Mouse (Mus musculus) hindbrain, embryonic 11.5 days (tissue): ENCODE data around the gene Camk1. TPM values are rescaled to one million over a fixed set of nuclear protein-coding genes. Genes with fewer than 3 reads are reported as not detected.

Source experiments
- ATAC-seq: fragments of 200-750 bp; cut with Nextera tagmentation; 2 replicates; pipeline ENCODE4 v1.8.0; 2017; ENCODE audit warnings: mild to moderate bottlenecking, moderate TSS enrichment, moderate library complexity; ENCODE audit not compliant: low FRiP score
- DNase-seq: peaks from one replicate; pipeline ENCODE4 v3.0.0-alpha.2; 2015; ENCODE audit warnings: low spot score
- H3K27ac ChIP-seq: fragments of 300-500 bp; sonication (generic); 2 replicates; pipeline ENCODE4 v1.5.1; 2014; ENCODE audit warnings: mild to moderate bottlenecking, low read depth, low read length
- H3K27me3 ChIP-seq: fragments of 300-500 bp; sonication (generic); 2 replicates; pipeline ENCODE4 v1.6.1; 2014; ENCODE audit warnings: mild to moderate bottlenecking, low read length, moderate library complexity, mixed read lengths; ENCODE audit not compliant: control insufficient read depth, insufficient read depth
- H3K36me3 ChIP-seq: fragments of 300-500 bp; sonication (generic); 2 replicates; pipeline ENCODE4 v1.6.1; 2014; ENCODE audit warnings: mild to moderate bottlenecking, low read length, moderate library complexity, mixed read lengths; ENCODE audit not compliant: control insufficient read depth, insufficient read depth
- H3K4me1 ChIP-seq: fragments of 300-500 bp; sonication (generic); replicated peaks from 2 replicates; pipeline ENCODE4 v1.6.1; 2014; ENCODE audit warnings: low read length, mixed read lengths; ENCODE audit not compliant: control insufficient read depth, insufficient read depth
- H3K4me2 ChIP-seq: fragments of 300-500 bp; sonication (generic); replicated peaks from 2 replicates; pipeline ENCODE4 v1.6.1; 2014; ENCODE audit warnings: mild to moderate bottlenecking, low read depth, low read length
- H3K4me3 ChIP-seq: fragments of 300-500 bp; sonication (generic); 2 replicates; pipeline ENCODE4 v1.5.1; 2014; ENCODE audit warnings: low read depth, low read length
- H3K9ac ChIP-seq: fragments of 300-500 bp; sonication (generic); 2 replicates; pipeline ENCODE4 v1.6.1; 2014; ENCODE audit warnings: low read depth, low read length
- H3K9me3 ChIP-seq: fragments of 300-500 bp; sonication (generic); 2 replicates; pipeline ENCODE4 v1.6.1; 2016; ENCODE audit warnings: low read length; ENCODE audit not compliant: control insufficient read depth
- WGBS: fragments of 180-500 bp; shearing (Covaris S2); extraction: QIAGEN DNeasy Blood & Tissue Kit; methylation state at CpG from one replicate; pipeline ENCODE4 v1.1.7; 2014; 5-methylcytosine and 5-hydroxymethylcytosine counted together
- polyA plus RNA-seq: library from polyadenylated mRNA; unstranded; fragments of >200 nt; fragmentation: Nextera tagmentation; extraction: Ambion mirVana; gene quantifications from 2 replicates; pipeline ENCODE4 v1.2.1, GENCODE M21; 2014

Camk1 gene
- polyA plus RNA-seq, 1 experiment from 2014 or later, result 57.7 TPM

GRCm38 (mm10) chr6:113331721-113332120, 12.1 kb downstream of the Camk1 start:
- Histone ChIP-seq H3K4me3 (no peak overlapping the region), H3K9ac (no peak overlapping the region), H3K4me1 (no peaks in the 10 kb centered on the region), H3K4me2 (no peak overlapping the region), H3K27ac (no peak overlapping the region), H3K9me3 (no peaks in the 10 kb centered on the region), H3K36me3 (0 out of 2 replicates have a peak, but pooled peaks cover 3% of the 10 kb centered on the region), H3K27me3 (no peaks in the 10 kb centered on the region)
- 91% methylated on average over 11 of the region's 11 CpGs for WGBS
- no peak for ATAC-seq
- DNase-seq, result no peak

- H3K9me3 ChIP-seq, result no peaks in the 10 kb centered on the region
- 63% methylated on average over 2 of the region's 2 CpGs for WGBS
- no peak for ATAC-seq
- H3K9ac ChIP-seq, result no peak overlapping the region
- H3K4me3 ChIP-seq, result no peak overlapping the region
- no peaks in the 10 kb centered on the region for H3K36me3 ChIP-seq
- H3K27ac ChIP-seq, result no peak overlapping the region
- H3K27me3 ChIP-seq, result no peaks in the 10 kb centered on the region
- DNase-seq, result no peak
- 0 out of 2 replicates have a peak, but pooled peaks cover 1% of the 10 kb centered on the region for H3K4me1 ChIP-seq
- H3K4me2 ChIP-seq, result no peak overlapping the region
Observed at GRCm38 (mm10) chr6:113330547-113330946, 13.2 kb downstream of the Camk1 start.

- Histone ChIP-seq H3K4me1 (0 out of 2 replicates have a peak, but pooled peaks cover 2% of the 10 kb centered on the region), H3K9ac (no peak overlapping the region), H3K4me3 (no peak overlapping the region), H3K9me3 (no peaks in the 10 kb centered on the region), H3K36me3 (no peaks in the 10 kb centered on the region), H3K27me3 (no peaks in the 10 kb centered on the region), H3K4me2 (no peak overlapping the region), H3K27ac (no peak overlapping the region)
- ATAC-seq (no peak), DNase-seq (no peak)
- WGBS, result 93% methylated on average over 1 of the region's 1 CpGs
Observed at GRCm38 (mm10) chr6:113329396-113329795, 14.4 kb downstream of the Camk1 start.

- ATAC-seq, result peak; percentile 99
- H3K4me3 ChIP-seq, result peak within 1 kb of the TSS; percentile 52
- peak; percentile 97 for DNase-seq
- WGBS, result under 1% methylated on average over 52 of the region's 52 CpGs
- H3K9me3 ChIP-seq, result no peaks in the 10 kb centered on the region
- no peaks in the 10 kb centered on the region for H3K27me3 ChIP-seq
- H3K4me1 ChIP-seq, result 0 out of 2 replicates have a peak, but pooled peaks cover 2% of the 10 kb centered on the region
- peak within 1 kb of the TSS; percentile 79 for H3K9ac ChIP-seq
- peaks cover 12% of the 10 kb centered on the region; the same call in 1 of the 2 replicates for H3K36me3 ChIP-seq
- H3K27ac ChIP-seq, result peak within 1 kb of the TSS; percentile 91
- peak within 1 kb of the TSS; percentile 88 for H3K4me2 ChIP-seq
Observed at GRCm38 (mm10) chr6:113326533-113327315, 17.1 kb downstream of the Camk1 start, which contains the start of gene Ogg1. TSS of gene Ogg1 (plus strand) at chr6:113326972.

GRCm38 (mm10) chr6:113315972-113316371, 27.8 kb downstream of the Camk1 start:
- H3K36me3 ChIP-seq, result peaks cover 24% of the 10 kb centered on the region

GRCm38 (mm10) chr6:113308141-113308540, 35.6 kb downstream of the Camk1 start:
- H3K27me3 ChIP-seq, result no peaks in the 10 kb centered on the region
- H3K36me3 ChIP-seq, result peaks cover 4% of the 10 kb centered on the region; the same call in 1 of the 2 replicates
- no peaks in the 10 kb centered on the region for H3K9me3 ChIP-seq
- H3K9ac ChIP-seq, result peak overlapping the region; percentile 96
- ATAC-seq (no peak), DNase-seq (peak; percentile 35)
- peak overlapping the region; percentile 98 for H3K4me2 ChIP-seq
- H3K4me1 ChIP-seq, result peaks cover 8% of the 10 kb centered on the region
- 40% methylated on average over 5 of the region's 5 CpGs for WGBS
- 0 out of 2 replicates have a peak overlapping the region, but pooled peaks have one; percentile 24 for H3K27ac ChIP-seq
- H3K4me3 ChIP-seq, result peak overlapping the region; percentile 97

More at GRCm38 (mm10) chr6:113315972-113316371, 27.8 kb downstream of the Camk1 start:
- ATAC-seq (no peak), DNase-seq (no peak)
- Histone ChIP-seq H3K9ac (no peak overlapping the region), H3K4me3 (no peak overlapping the region), H3K27me3 (no peaks in the 10 kb centered on the region), H3K9me3 (no peaks in the 10 kb centered on the region), H3K4me2 (no peak overlapping the region), H3K27ac (no peak overlapping the region), H3K4me1 (no peaks in the 10 kb centered on the region)
- WGBS, result 94% methylated on average over 3 of the region's 3 CpGs

- DNase-seq, result peak; percentile 50
Observed at GRCm38 (mm10) chr6:113307481-113308121, 36.2 kb downstream of the Camk1 start.

GRCm38 (mm10) chr6:113306986-113307349, 36.8 kb downstream of the Camk1 start, which contains the start of gene Brpf1:
TSS of gene Brpf1 (plus strand) at chr6:113307137.
- WGBS, result under 1% methylated on average over 32 of the region's 32 CpGs
- DNase-seq, result no peak
- H3K27ac ChIP-seq, result peak within 1 kb of the TSS; percentile 99
- H3K4me1 ChIP-seq, result peaks cover 8% of the 10 kb centered on the region
- H3K9ac ChIP-seq, result peak within 1 kb of the TSS; percentile 96
- H3K36me3 ChIP-seq, result peaks cover 4% of the 10 kb centered on the region; the same call in 1 of the 2 replicates
- H3K9me3 ChIP-seq, result no peaks in the 10 kb centered on the region
- H3K4me3 ChIP-seq, result peak within 1 kb of the TSS; percentile 97
- H3K27me3 ChIP-seq, result no peaks in the 10 kb centered on the region
- peak; percentile 64 for ATAC-seq
- H3K4me2 ChIP-seq, result peak within 1 kb of the TSS; percentile 98

More at GRCm38 (mm10) chr6:113307481-113308121, 36.2 kb downstream of the Camk1 start:
- Histone ChIP-seq H3K27ac (peak overlapping the region; percentile 99), H3K4me3 (peak overlapping the region; percentile 97), H3K27me3 (no peaks in the 10 kb centered on the region), H3K9ac (peak overlapping the region; percentile 96), H3K9me3 (no peaks in the 10 kb centered on the region), H3K36me3 (peaks cover 4% of the 10 kb centered on the region; the same call in 1 of the 2 replicates), H3K4me1 (peaks cover 8% of the 10 kb centered on the region), H3K4me2 (peak overlapping the region; percentile 98)
- under 1% methylated on average over 34 of the region's 34 CpGs for WGBS
- ATAC-seq, result peak; percentile 12
